Mouse (Mus musculus): ENCODE measurements around the gene Gm6588.

DNA sequence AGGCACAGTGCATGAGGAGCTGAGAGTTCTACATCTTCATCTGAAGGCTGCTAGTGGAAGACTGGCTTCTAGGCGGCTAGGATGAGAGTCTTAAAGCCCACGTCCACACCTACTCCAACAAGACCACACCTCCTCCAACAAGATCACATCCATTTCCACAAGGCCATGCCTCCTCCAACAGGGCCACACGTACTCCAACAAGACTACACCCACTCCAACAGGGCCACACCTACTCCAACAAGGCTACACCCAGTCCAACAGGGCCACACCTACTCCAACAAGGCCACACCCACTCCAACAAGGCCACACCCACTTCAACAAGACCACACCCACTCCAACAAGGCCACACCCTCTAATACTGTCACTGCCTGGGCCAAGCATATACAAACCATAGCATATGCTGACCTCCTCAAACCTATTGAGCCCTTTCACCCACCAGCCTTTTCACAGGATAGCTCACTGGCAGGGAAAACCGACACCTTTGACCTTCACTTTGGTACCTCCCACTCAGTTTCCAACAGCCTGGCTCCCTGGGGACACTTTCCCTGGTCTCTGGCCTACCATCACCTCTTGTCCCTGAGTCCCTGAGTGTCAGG, 19.9 kb downstream of the Gm6588 start:
- no peak for TF ChIP-seq POLR2A (IDR thresholded peaks at IDR 0.05; ENCODE audit: borderline replicate concordance, extremely low read depth, insufficient read depth, insufficient read length, poor library complexity, severe bottlenecking)
- no peak for TF ChIP-seq CTCF (IDR thresholded peaks at IDR 0.05; ENCODE audit: borderline replicate concordance, extremely low read depth, insufficient read depth, insufficient read length)

Data from brain, embryonic 14.5 days (tissue).